Mouse (Mus musculus) forebrain, embryonic 16.5 days (tissue): ENCODE results near the gene Ddx31. TPM values are rescaled to one million over a fixed set of nuclear protein-coding genes. Genes with fewer than 3 reads are reported as not detected.

Experiments used
- ATAC-seq: fragments of 200-750 bp; cut with Nextera tagmentation; 2 replicates; pipeline ENCODE4 v1.8.0; 2017; ENCODE audit warnings: mild to moderate bottlenecking, moderate library complexity
- H3K27ac ChIP-seq: fragments of 300-500 bp; sonication (generic); 2 replicates; pipeline ENCODE4 v1.5.1; 2014; ENCODE audit warnings: low read length, control low read depth
- H3K27me3 ChIP-seq: fragments of 300-500 bp; sonication (generic); replicated peaks from 2 replicates; pipeline ENCODE4 v1.6.1; 2014; ENCODE audit warnings: low read length; ENCODE audit not compliant: control insufficient read depth, insufficient read depth
- H3K36me3 ChIP-seq: fragments of 300-500 bp; sonication (generic); 2 replicates; pipeline ENCODE4 v1.6.1; 2014; ENCODE audit not compliant: control insufficient read depth, insufficient read depth
- H3K4me1 ChIP-seq: fragments of 300-500 bp; sonication (generic); replicated peaks from 2 replicates; pipeline ENCODE4 v1.6.1; 2014; ENCODE audit warnings: low read length; ENCODE audit not compliant: control insufficient read depth, insufficient read depth
- H3K4me2 ChIP-seq: fragments of 300-500 bp; sonication (generic); 2 replicates; pipeline ENCODE4 v1.6.1; 2014; ENCODE audit warnings: mild to moderate bottlenecking, low read length, control low read depth
- H3K4me3 ChIP-seq: fragments of 300-500 bp; sonication (generic); replicated peaks from 2 replicates; pipeline ENCODE4 v1.5.1; 2014; ENCODE audit warnings: mild to moderate bottlenecking, low read length, control low read depth
- H3K9ac ChIP-seq: fragments of 300-500 bp; sonication (generic); replicated peaks from 2 replicates; pipeline ENCODE4 v1.6.1; 2014; ENCODE audit warnings: low read depth, low read length, control low read depth
- H3K9me3 ChIP-seq: fragments of 300-500 bp; sonication (generic); 2 replicates; pipeline ENCODE4 v1.6.1; 2016; ENCODE audit warnings: low read length; ENCODE audit not compliant: control insufficient read depth
- WGBS: fragments of 180-500 bp; shearing (Covaris S2); extraction: QIAGEN DNeasy Blood & Tissue Kit; methylation state at CpG from one replicate; pipeline ENCODE4 v1.1.7; 2014; 5-methylcytosine and 5-hydroxymethylcytosine counted together
- polyA plus RNA-seq: library from polyadenylated mRNA; unstranded; fragments of >200 nt; fragmentation: Nextera tagmentation; extraction: Ambion mirVana; gene quantifications from 2 replicates; pipeline ENCODE4 v1.2.1, GENCODE M21; 2015

Gene Ddx31
- polyA plus RNA-seq, 1 experiment from 2014 or later: 17.6 TPM

DNA sequence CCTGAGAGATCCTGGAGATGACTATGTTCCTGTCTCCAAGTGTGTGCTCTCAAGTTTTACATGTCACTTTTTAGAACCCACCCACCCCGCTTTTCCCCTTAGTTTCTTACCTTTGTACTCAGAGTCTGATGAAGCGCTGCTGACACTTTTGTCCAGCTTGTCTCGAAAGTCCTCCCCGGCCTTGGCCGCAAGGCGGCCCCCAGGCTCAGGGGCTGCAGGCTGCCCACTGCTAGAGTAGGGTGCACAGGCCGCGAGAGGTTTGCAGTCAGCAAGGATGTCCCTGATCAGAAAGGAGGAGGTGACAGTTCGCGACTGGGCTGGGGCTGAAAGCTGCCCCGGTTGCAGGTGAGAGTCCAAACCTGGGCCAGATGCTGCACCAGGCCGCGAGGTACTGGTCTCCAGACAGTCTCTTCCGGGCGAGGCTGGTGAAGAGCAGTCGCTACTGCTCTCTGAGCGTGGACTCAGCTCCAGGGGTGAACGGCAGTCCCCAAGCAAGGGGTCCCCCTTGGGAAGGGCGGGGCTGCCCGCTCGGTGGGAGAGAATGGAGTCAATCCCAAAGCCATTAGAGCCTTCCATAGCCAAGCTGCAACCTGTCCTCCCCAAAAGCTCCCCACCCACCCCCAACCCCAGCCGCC lies 75.0 kb downstream of the Ddx31 start:
- Histone ChIP-seq H3K9me3 (no peaks in the 10 kb centered on the region), H3K27ac (no peak overlapping the region), H3K4me2 (no peak overlapping the region), H3K9ac (no peak overlapping the region), H3K4me3 (no peak overlapping the region), H3K4me1 (peaks cover 17% of the 10 kb centered on the region), H3K36me3 (no peaks in the 10 kb centered on the region), H3K27me3 (peaks cover 68% of the 10 kb centered on the region)
- ATAC-seq: no peak
- WGBS: 1% methylated on average over 22 of the region's 22 CpGs

DNA sequence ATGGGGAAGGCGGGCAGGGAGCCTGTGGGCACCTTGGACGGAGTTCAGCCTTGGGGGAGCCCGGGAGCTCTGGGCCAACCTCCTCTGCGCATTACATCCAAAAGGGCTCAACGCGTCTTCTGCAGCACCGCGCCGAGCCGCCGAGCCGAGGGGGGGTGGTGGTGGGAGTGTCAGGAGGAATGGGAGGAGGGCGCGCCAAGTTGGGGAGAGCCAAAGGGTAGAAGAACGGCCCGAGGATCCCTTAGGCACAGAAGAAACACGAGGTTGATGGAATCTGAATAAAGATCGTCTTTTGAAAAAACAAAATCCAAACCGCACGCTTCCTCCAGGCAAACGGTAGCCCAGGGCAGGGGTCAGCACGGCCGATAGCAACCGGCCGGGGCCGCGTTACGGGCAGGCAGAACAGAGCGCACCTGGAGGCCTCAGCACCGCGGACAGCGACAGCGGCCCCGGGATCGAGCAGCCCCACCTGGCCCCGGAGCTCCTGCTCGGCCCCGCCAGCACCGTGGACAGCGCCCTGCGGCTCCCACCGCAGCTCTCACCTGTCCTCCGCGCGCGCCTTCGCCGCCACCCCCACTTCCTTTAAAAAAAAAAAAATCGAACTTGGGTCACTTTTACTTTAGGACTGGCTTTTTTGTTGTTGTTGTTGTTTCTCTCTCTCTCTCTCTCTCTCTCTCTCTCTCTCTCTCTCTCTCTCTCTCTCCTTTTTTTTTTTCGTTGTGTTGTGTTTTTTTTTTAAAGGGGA lies 75.7 kb downstream of the Ddx31 start:
- H3K4me1 ChIP-seq: peaks cover 17% of the 10 kb centered on the region
- ATAC-seq: no peak
- H3K4me3 ChIP-seq: no peak overlapping the region
- no peak overlapping the region for H3K9ac ChIP-seq
- under 1% methylated on average over 50 of the region's 50 CpGs for WGBS
- no peak overlapping the region for H3K4me2 ChIP-seq
- no peak overlapping the region for H3K27ac ChIP-seq
- peaks cover 67% of the 10 kb centered on the region for H3K27me3 ChIP-seq
- no peaks in the 10 kb centered on the region for H3K9me3 ChIP-seq
- no peaks in the 10 kb centered on the region for H3K36me3 ChIP-seq

DNA sequence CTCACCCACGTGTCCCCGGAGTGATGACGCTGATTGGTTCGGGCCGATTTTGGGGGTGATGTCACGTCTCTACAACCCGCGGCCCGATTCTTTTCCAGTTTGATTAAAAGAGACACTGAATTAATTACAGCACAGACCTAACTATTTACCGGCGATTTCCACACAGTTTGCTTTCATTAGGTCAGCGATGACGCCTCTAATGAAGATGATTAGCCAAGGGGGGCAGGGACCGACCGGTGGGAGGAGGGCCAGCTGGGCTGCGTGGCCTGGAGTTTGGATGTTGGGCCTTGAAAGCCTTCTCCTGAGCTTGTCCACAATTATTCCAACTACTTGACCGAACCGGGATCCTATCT lies 76.3 kb downstream of the Ddx31 start, which contains the start of gene Barhl1:
TSS of gene Barhl1 (minus strand) at position 156 of the 353 bp plus-strand sequence.
- ATAC-seq: no peak
- H3K4me2 ChIP-seq: no peak within 1 kb of the TSS
- H3K9ac ChIP-seq: no peak within 1 kb of the TSS
- H3K36me3 ChIP-seq: no peaks in the 10 kb centered on the region
- H3K27me3 ChIP-seq: peaks cover 69% of the 10 kb centered on the region
- peaks cover 15% of the 10 kb centered on the region for H3K4me1 ChIP-seq
- H3K4me3 ChIP-seq: no peak within 1 kb of the TSS
- under 1% methylated on average over 18 of the region's 18 CpGs for WGBS
- no peak within 1 kb of the TSS for H3K27ac ChIP-seq
- H3K9me3 ChIP-seq: no peaks in the 10 kb centered on the region

DNA sequence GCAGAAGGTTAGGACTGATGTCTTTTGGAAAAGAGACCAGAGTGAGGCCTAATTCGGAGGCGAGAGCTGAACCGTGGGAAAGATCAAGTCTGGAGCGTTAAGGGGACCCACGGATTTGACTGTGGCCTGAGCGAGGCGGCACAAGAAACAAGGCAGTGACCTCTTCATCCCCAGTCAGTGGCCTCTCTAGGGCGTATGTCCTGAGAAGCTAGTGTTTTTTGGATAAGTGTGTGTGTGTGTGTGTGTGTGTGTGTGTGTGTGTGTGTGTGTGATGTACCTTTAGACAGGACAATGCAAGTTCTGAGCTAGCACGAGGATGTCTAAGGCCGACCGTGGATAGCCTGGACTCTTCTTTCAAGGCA lies 76.9 kb downstream of the Ddx31 start:
- ATAC-seq: no peak
- H3K9me3 ChIP-seq: no peaks in the 10 kb centered on the region
- no peak overlapping the region for H3K9ac ChIP-seq
- WGBS: 5% methylated on average over 11 of the region's 11 CpGs
- peaks cover 75% of the 10 kb centered on the region for H3K27me3 ChIP-seq
- H3K4me1 ChIP-seq: peaks cover 14% of the 10 kb centered on the region
- H3K4me2 ChIP-seq: no peak overlapping the region
- H3K27ac ChIP-seq: no peak overlapping the region
- H3K4me3 ChIP-seq: no peak overlapping the region
- H3K36me3 ChIP-seq: no peaks in the 10 kb centered on the region

GRCm38 (mm10) chr2:28917518-28918361 lies 77.5 kb downstream of the Ddx31 start:
- ATAC-seq: no peak
- Histone ChIP-seq H3K9ac (no peak overlapping the region), H3K4me1 (peaks cover 12% of the 10 kb centered on the region), H3K36me3 (no peaks in the 10 kb centered on the region), H3K4me3 (no peak overlapping the region), H3K27me3 (peaks cover 78% of the 10 kb centered on the region), H3K27ac (no peak overlapping the region), H3K4me2 (no peak overlapping the region), H3K9me3 (no peaks in the 10 kb centered on the region)
- 1% methylated on average over 66 of the region's 73 CpGs for WGBS

DNA sequence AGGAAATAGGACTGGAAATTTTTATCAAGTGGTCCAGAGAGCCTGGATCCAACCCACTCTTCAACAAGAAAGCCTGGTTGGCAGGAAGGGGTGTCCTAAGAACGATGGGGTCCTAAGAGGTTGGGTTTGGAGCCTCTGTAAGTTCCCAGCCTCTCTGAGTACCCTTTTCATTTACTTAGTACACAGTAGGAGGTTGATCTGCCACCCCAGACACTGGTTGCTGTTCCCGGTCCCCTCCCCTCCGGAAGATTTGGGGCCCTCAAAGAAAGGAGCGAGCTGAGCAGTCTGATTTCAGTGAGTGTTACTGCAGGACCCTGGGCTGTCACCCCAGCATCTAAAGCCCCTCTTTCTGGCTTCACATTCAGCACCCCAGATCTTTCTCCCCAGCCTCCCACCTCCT lies 78.8 kb downstream of the Ddx31 start:
- Histone ChIP-seq H3K4me1 (peaks cover 12% of the 10 kb centered on the region), H3K9ac (no peak overlapping the region), H3K27ac (no peak overlapping the region), H3K9me3 (no peaks in the 10 kb centered on the region), H3K36me3 (no peaks in the 10 kb centered on the region), H3K4me2 (no peak overlapping the region), H3K27me3 (peaks cover 78% of the 10 kb centered on the region), H3K4me3 (no peak overlapping the region)
- no peak for ATAC-seq
- WGBS: 0% methylated on average over 4 of the region's 4 CpGs

DNA sequence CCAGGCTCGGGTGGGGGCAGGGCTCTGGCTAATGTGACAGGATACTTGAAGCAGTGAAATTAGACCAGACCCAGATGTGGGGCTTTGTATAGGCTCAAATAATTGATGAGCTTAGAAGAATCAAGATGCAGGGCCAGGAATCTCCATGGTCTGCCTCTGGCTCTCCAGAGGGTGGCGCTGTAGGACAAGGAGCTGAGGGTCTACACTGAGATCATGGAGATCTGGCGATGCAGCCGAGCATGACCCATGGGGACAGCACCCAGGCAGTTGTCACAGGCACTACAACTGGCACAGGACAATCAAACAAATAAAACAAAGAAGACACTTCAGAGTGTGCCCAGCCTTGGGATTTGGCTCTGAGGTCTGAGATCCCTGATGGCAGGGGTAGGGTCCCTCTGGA lies 83.7 kb downstream of the Ddx31 start:
- H3K4me1 ChIP-seq: no peaks in the 10 kb centered on the region
- peak; percentile 55; the same call in 1 of the 2 replicates for ATAC-seq
- H3K27me3 ChIP-seq: peaks cover 48% of the 10 kb centered on the region
- H3K9me3 ChIP-seq: no peaks in the 10 kb centered on the region
- no peak overlapping the region for H3K4me2 ChIP-seq
- H3K9ac ChIP-seq: no peak overlapping the region
- WGBS: 0% methylated on average over 4 of the region's 4 CpGs
- H3K27ac ChIP-seq: no peak overlapping the region
- H3K36me3 ChIP-seq: no peaks in the 10 kb centered on the region
- H3K4me3 ChIP-seq: no peak overlapping the region

DNA sequence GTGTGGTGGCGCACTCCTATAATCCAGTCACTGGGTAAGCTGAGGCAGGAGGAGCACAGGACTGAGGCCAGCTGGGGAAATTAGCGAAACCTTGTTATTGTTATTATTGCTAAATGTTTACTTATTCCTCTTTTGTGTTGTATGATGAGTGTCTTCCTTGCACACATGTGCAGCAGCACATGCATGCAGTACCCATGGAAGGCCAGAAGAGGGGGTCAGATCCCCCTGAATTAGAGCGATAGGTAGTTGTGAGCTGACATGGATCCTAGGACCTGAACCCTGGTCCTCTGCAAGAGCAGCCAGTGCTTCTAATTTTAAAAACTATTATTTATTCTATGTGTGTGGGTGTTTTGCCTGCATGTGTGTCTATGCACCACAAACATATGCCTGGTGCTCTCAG lies 90.4 kb downstream of the Ddx31 start:
- Histone ChIP-seq H3K27me3 (no peaks in the 10 kb centered on the region), H3K9ac (no peak overlapping the region), H3K27ac (no peak overlapping the region), H3K4me2 (no peak overlapping the region), H3K4me1 (no peaks in the 10 kb centered on the region), H3K9me3 (no peaks in the 10 kb centered on the region), H3K4me3 (no peak overlapping the region), H3K36me3 (no peaks in the 10 kb centered on the region)
- 94% methylated on average over 3 of the region's 3 CpGs for WGBS
- no peak for ATAC-seq

DNA sequence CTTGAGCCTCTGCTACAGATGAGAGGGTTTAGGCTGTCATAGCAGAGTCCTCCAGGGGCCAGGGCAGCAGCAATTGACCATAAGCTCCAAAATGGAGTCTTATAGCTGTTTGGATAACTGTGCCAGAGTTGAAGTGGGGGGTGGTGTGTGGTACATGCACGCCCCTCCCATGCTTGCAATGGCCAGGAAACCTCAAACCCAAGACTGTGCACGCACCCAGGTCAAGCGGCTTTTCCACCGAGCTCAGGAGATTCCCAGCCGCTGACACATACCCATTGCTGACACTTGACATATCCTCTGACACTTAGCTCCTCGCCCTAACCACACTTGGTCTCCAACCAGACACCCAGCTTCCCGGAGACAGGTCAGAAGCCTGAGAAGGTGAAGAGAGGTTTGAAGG lies 98.8 kb downstream of the Ddx31 start:
- Histone ChIP-seq H3K9me3 (no peaks in the 10 kb centered on the region), H3K4me1 (peaks cover 2% of the 10 kb centered on the region; the same call in 1 of the 2 replicates), H3K27ac (no peak overlapping the region), H3K9ac (no peak overlapping the region), H3K36me3 (no peaks in the 10 kb centered on the region), H3K4me2 (no peak overlapping the region), H3K4me3 (no peak overlapping the region), H3K27me3 (no peaks in the 10 kb centered on the region)
- no peak for ATAC-seq
- WGBS: 84% methylated on average over 7 of the region's 7 CpGs
